Mouse (Mus musculus) liver, embryonic 11.5 days (tissue): ENCODE measurements at regions not wholly inside any gene's neighbourhood (a gene's known extent, or its start where the extent isn't known, plus 50 kb on each side); places are given as distances from the start of the nearest gene placed in this dataset.

Source experiments
- ATAC-seq: fragments of 200-750 bp; cut with Nextera tagmentation; replicated peaks from 2 replicates; pipeline ENCODE4 v1.8.0; 2017; ENCODE audit warnings: moderate number of reproducible peaks, mild to moderate bottlenecking, moderate TSS enrichment, moderate library complexity; ENCODE audit not compliant: low FRiP score
- DNase-seq: peaks from one replicate; pipeline ENCODE4 v3.0.0-alpha.2; 2017; ENCODE audit warnings: low spot score
- H3K27ac ChIP-seq: fragments of 300-500 bp; sonication (generic); 2 replicates; pipeline ENCODE4 v1.5.1; 2014; ENCODE audit warnings: mild to moderate bottlenecking, low read depth, low read length, control low read depth
- H3K27me3 ChIP-seq: fragments of 300-500 bp; sonication (generic); replicated peaks from 2 replicates; pipeline ENCODE4 v1.6.1; 2014; ENCODE audit warnings: low read length, mixed read lengths; ENCODE audit not compliant: control insufficient read depth, insufficient read depth
- H3K36me3 ChIP-seq: fragments of 300-500 bp; sonication (generic); 2 replicates; pipeline ENCODE4 v1.6.1; 2014; ENCODE audit warnings: mild to moderate bottlenecking, low read length, moderate library complexity, mixed read lengths; ENCODE audit not compliant: control insufficient read depth, insufficient read depth
- H3K4me1 ChIP-seq: fragments of 300-500 bp; sonication (generic); replicated peaks from 2 replicates; pipeline ENCODE4 v1.6.1; 2014; ENCODE audit warnings: low read length, mixed read lengths; ENCODE audit not compliant: control insufficient read depth, insufficient read depth
- H3K4me2 ChIP-seq: fragments of 300-500 bp; sonication (generic); 2 replicates; pipeline ENCODE4 v1.6.1; 2014; ENCODE audit warnings: mild to moderate bottlenecking, control low read depth, moderate library complexity
- H3K4me3 ChIP-seq: fragments of 300-500 bp; sonication (generic); 2 replicates; pipeline ENCODE4 v1.5.1; 2014; ENCODE audit warnings: low read depth, low read length, control low read depth
- H3K9ac ChIP-seq: fragments of 300-500 bp; sonication (generic); 2 replicates; pipeline ENCODE4 v1.6.1; 2014; ENCODE audit warnings: low read depth, low read length, control low read depth
- H3K9me3 ChIP-seq: fragments of 300-500 bp; sonication (generic); 2 replicates; pipeline ENCODE4 v1.6.1; 2016; ENCODE audit warnings: low read length, inconsistent platforms, mixed read lengths; ENCODE audit not compliant: control insufficient read depth
- WGBS: fragments of 180-500 bp; shearing (Covaris S2); extraction: QIAGEN DNeasy Blood & Tissue Kit; methylation state at CpG from one replicate; pipeline ENCODE4 v1.1.7; 2014; 5-methylcytosine and 5-hydroxymethylcytosine counted together

GRCm38 (mm10) chr15:7639444-7639843, 171.2 kb upstream of the Gdnf start:
- ATAC-seq, result no peak
- 75% methylated on average over 6 of the region's 6 CpGs for WGBS
- Histone ChIP-seq H3K27ac (no peak overlapping the region), H3K4me3 (no peak overlapping the region), H3K4me2 (no peak overlapping the region), H3K27me3 (no peaks in the 10 kb centered on the region), H3K9me3 (no peaks in the 10 kb centered on the region), H3K9ac (no peak overlapping the region), H3K36me3 (no peaks in the 10 kb centered on the region), H3K4me1 (no peaks in the 10 kb centered on the region)
- no peak for DNase-seq

- Histone ChIP-seq H3K27ac (no peak overlapping the region), H3K4me3 (no peak overlapping the region), H3K4me2 (no peak overlapping the region), H3K4me1 (no peaks in the 10 kb centered on the region), H3K36me3 (no peaks in the 10 kb centered on the region), H3K27me3 (no peaks in the 10 kb centered on the region), H3K9ac (no peak overlapping the region), H3K9me3 (no peaks in the 10 kb centered on the region)
- 60% methylated on average over 2 of the region's 2 CpGs for WGBS
- ATAC-seq, result no peak
- no peak for DNase-seq
Observed at GRCm38 (mm10) chr15:7642075-7642474, 168.6 kb upstream of the Gdnf start.

DNA sequence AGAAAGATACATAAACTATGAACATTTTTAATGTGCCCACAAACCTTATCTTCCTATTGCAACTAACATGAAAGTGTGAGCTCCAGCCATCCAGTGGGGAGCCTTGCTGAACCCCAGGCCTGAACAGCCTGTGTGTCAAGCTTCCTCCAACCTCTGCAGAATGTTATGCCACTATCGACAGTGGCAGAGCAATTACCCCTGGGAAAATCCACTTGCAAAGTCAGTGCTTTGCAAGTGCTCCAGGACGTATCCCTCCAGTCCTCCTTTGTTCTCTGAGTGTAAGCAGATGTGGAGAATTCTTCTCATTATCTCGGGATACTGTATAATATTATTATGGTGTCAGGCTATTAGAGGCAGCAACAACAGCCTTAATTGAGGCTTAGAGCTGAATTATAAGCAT, 159.9 kb upstream of the Gdnf start:
- Histone ChIP-seq H3K27me3 (no peaks in the 10 kb centered on the region), H3K9ac (no peak overlapping the region), H3K4me1 (no peaks in the 10 kb centered on the region), H3K36me3 (no peaks in the 10 kb centered on the region), H3K9me3 (no peaks in the 10 kb centered on the region), H3K4me2 (no peak overlapping the region), H3K4me3 (no peak overlapping the region), H3K27ac (no peak overlapping the region)
- 51% methylated on average over 3 of the region's 3 CpGs for WGBS
- DNase-seq (no peak), ATAC-seq (no peak)

GRCm38 (mm10) chr15:7663888-7664287, 146.8 kb upstream of the Gdnf start:
- H3K9ac ChIP-seq, result no peak overlapping the region
- no peaks in the 10 kb centered on the region for H3K27me3 ChIP-seq
- WGBS, result 65% methylated on average over 2 of the region's 2 CpGs
- H3K4me3 ChIP-seq, result no peak overlapping the region
- ATAC-seq (no peak), DNase-seq (no peak)
- no peak overlapping the region for H3K4me2 ChIP-seq
- H3K9me3 ChIP-seq, result no peaks in the 10 kb centered on the region
- H3K36me3 ChIP-seq, result no peaks in the 10 kb centered on the region
- no peak overlapping the region for H3K27ac ChIP-seq
- no peaks in the 10 kb centered on the region for H3K4me1 ChIP-seq

DNA sequence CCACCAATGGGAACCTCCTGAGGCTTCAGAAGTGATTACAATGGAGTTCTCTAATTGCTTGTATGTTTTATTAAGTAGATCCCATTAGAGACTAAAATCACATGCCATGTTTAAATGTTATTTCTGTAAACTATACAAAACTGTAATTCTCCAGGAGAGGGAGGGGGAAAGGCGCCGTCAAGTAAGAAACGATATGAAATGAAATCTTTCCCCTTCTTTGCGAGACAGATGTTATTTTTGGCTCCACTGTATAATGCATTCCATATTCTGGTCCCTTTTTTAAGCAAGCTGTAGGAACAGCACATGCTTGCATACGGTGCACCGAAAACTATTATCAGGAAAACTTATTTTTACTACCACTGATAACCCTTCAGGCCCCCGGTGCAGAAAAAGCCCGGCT, 141.0 kb upstream of the Gdnf start:
- Histone ChIP-seq H3K9ac (no peak overlapping the region), H3K4me2 (no peak overlapping the region)
- 83% methylated on average over 8 of the region's 8 CpGs for WGBS

GRCm38 (mm10) chr15:7676970-7677369, 133.7 kb upstream of the Gdnf start:
- Histone ChIP-seq H3K4me3 (no peak overlapping the region), H3K27ac (no peak overlapping the region), H3K9ac (no peak overlapping the region), H3K27me3 (no peaks in the 10 kb centered on the region), H3K36me3 (no peaks in the 10 kb centered on the region), H3K9me3 (no peaks in the 10 kb centered on the region), H3K4me1 (no peaks in the 10 kb centered on the region), H3K4me2 (no peak overlapping the region)
- no peak for ATAC-seq
- WGBS, result 61% methylated on average over 1 of the region's 1 CpGs
- DNase-seq, result no peak

More for the DNA sequence above, 141.0 kb upstream of the Gdnf start:
- no peaks in the 10 kb centered on the region for H3K27me3 ChIP-seq
- H3K4me3 ChIP-seq, result no peak overlapping the region
- no peaks in the 10 kb centered on the region for H3K4me1 ChIP-seq
- H3K36me3 ChIP-seq, result no peaks in the 10 kb centered on the region
- no peak overlapping the region for H3K27ac ChIP-seq
- no peaks in the 10 kb centered on the region for H3K9me3 ChIP-seq
- ATAC-seq (no peak), DNase-seq (no peak)

- H3K9me3 ChIP-seq, result no peaks in the 10 kb centered on the region
- no peak for ATAC-seq
- H3K36me3 ChIP-seq, result no peaks in the 10 kb centered on the region
- no peaks in the 10 kb centered on the region for H3K27me3 ChIP-seq
- no peak overlapping the region for H3K4me3 ChIP-seq
- no peak overlapping the region for H3K9ac ChIP-seq
- 82% methylated on average over 8 of the region's 8 CpGs for WGBS
- no peak overlapping the region for H3K4me2 ChIP-seq
- no peak overlapping the region for H3K27ac ChIP-seq
- no peaks in the 10 kb centered on the region for H3K4me1 ChIP-seq
- no peak for DNase-seq
Observed at GRCm38 (mm10) chr15:7678711-7679110, 131.9 kb upstream of the Gdnf start.

DNA sequence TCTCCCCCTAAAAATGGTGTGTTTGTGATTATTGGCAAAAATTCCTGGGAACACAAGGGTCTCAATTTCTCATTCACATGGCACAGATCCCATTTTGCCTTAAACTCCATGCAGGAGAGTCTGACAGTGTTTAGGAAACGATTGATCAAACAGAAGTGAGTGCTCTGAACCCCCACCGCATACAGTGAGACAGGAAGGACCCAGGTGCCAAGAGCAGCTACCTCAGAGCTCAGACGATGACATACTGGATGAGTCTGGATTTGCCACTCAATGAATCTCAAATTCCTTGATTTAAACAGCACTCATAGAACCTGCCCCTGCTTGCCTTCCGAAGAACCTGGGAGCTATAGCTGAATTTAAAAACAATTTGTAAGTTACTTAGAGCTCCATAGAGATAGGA, 129.6 kb upstream of the Gdnf start:
- H3K4me2 ChIP-seq, result no peak overlapping the region
- no peak overlapping the region for H3K27ac ChIP-seq
- H3K4me1 ChIP-seq, result no peaks in the 10 kb centered on the region
- H3K9me3 ChIP-seq, result no peaks in the 10 kb centered on the region
- no peaks in the 10 kb centered on the region for H3K27me3 ChIP-seq
- no peak overlapping the region for H3K9ac ChIP-seq
- ATAC-seq, result no peak
- DNase-seq, result no peak
- 68% methylated on average over 4 of the region's 4 CpGs for WGBS
- no peaks in the 10 kb centered on the region for H3K36me3 ChIP-seq
- no peak overlapping the region for H3K4me3 ChIP-seq

DNA sequence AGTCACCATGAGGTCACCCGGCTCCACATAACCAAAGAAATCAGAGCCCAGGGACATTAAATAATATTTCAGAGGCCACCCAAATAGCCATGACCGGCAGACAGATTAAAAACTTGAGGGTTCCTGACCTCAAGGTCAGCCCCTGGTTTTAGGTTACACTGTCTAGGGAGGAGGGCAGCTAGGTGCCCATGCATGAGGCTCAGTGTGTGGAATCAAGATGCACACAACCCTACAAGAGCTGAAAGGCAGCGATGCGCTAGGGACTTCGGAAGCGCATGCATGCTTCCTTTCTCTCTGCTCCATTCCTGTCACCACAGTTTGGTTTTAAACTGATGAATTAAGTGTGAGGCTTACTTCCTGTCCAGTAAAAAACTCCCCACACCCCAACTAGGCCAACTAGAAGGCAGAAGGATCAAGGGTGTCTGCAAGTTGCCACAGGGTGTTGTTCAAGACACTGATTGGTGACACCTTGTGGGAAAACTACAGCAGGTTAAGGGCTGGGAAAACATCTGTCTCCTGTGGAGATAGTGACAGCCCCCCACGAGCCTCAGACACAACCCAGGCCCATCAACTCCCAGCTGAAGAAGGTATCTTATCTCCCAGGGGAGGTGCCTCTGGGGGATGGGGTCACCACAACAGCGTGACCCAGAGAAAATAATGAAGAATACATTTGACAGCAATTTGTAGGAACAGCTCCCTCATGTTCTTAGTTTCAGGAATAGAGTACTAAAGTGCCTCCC, 127.2 kb upstream of the Gdnf start:
- no peaks in the 10 kb centered on the region for H3K36me3 ChIP-seq
- 49% methylated on average over 8 of the region's 8 CpGs for WGBS
- H3K4me3 ChIP-seq, result no peak overlapping the region
- no peaks in the 10 kb centered on the region for H3K9me3 ChIP-seq
- no peak overlapping the region for H3K27ac ChIP-seq
- H3K27me3 ChIP-seq, result no peaks in the 10 kb centered on the region
- no peak for DNase-seq
- no peaks in the 10 kb centered on the region for H3K4me1 ChIP-seq
- no peak overlapping the region for H3K9ac ChIP-seq
- H3K4me2 ChIP-seq, result no peak overlapping the region
- ATAC-seq, result no peak
